Mouse (Mus musculus): Measurements from ENCODE around the gene Nlgn1. TPM values are rescaled to one million over a fixed set of nuclear protein-coding genes. Genes with fewer than 3 reads are reported as not detected.
"Not testable (repeated sequence)": the region's sequence is repeated elsewhere in the genome, so short reads cannot be mapped to it uniquely, and the experiment has no call there.

The Nlgn1 gene
- total RNA-seq, 1 experiment: 0.04 TPM

- Histone ChIP-seq H3K4me1 (ENCODE audit: control insufficient read depth in 2 of 2, insufficient read depth in 2 of 2, low read length in 2 of 2, poor library complexity in 1 of 2) (no peaks in the 10 kb centered on the region), H3K9me3 (ENCODE audit: control insufficient read depth, insufficient read depth, low read depth, low read length) (no peaks in the 10 kb centered on the region), H3K9ac (ENCODE audit: insufficient read depth, low read depth, low read length, poor library complexity, severe bottlenecking) (no peak overlapping the region), H3K4me3 (ENCODE audit: insufficient read depth in 1 of 2, low read depth in 1 of 2, low read length in 2 of 2, poor library complexity in 1 of 2, severe bottlenecking in 1 of 2) (no peak overlapping the region), H3K36me3 (ENCODE audit: control insufficient read depth, insufficient read depth, low read length, poor library complexity, severe bottlenecking) (no peaks in the 10 kb centered on the region), H3K27ac (ENCODE audit: insufficient read depth, low read depth, low read length, poor library complexity, severe bottlenecking) (no peak overlapping the region)
- in situ Hi-C loops (cut with MboI; ENCODE audit: low sequenced_read_pairs in 2 of 2, unreplicated experiment in 2 of 2): no loop called here
- DNase-seq (ENCODE audit: low read depth, low spot score): no peak
- TF ChIP-seq MAFK (IDR thresholded peaks at IDR 0.05; ENCODE audit: insufficient read depth, low read depth, low read length) (no peak), ZNF384 (IDR thresholded peaks at IDR 0.05; ENCODE audit: low read depth, low read length) (no peak), CHD2 (IDR thresholded peaks at IDR 0.05; ENCODE audit: low read depth, low read length) (no peak)
Observed at GRCm38 (mm10) chr3:25575526-25575925, 756.7 kb downstream of the Nlgn1 start.

GRCm38 (mm10) chr3:25574840-25575239, 757.4 kb downstream of the Nlgn1 start:
- no peak for DNase-seq (ENCODE audit: low read depth, low spot score)
- no peak for TF ChIP-seq MAFK (IDR thresholded peaks at IDR 0.05; ENCODE audit: insufficient read depth, low read depth, low read length)
- no peak for TF ChIP-seq HCFC1 (IDR thresholded peaks at IDR 0.05; ENCODE audit: borderline replicate concordance, insufficient read depth, low read length)
- no peak for TF ChIP-seq ZNF384 (IDR thresholded peaks at IDR 0.05; ENCODE audit: low read depth, low read length)
- TF ChIP-seq CHD2 (IDR thresholded peaks at IDR 0.05; ENCODE audit: low read depth, low read length): no peak
- TF ChIP-seq ZC3H11A (IDR thresholded peaks at IDR 0.05; ENCODE audit: borderline replicate concordance, low read depth, low read length): no peak
- no peaks in the 10 kb centered on the region for H3K36me3 ChIP-seq (ENCODE audit: control insufficient read depth, insufficient read depth, low read length, poor library complexity, severe bottlenecking)
- H3K4me3 ChIP-seq (ENCODE audit: insufficient read depth in 1 of 2, low read depth in 1 of 2, low read length in 2 of 2, poor library complexity in 1 of 2, severe bottlenecking in 1 of 2): no peak overlapping the region
- no peaks in the 10 kb centered on the region for H3K9me3 ChIP-seq (ENCODE audit: control insufficient read depth, insufficient read depth, low read depth, low read length)
- in situ Hi-C loops (cut with MboI; ENCODE audit: low sequenced_read_pairs in 2 of 2, unreplicated experiment in 2 of 2): no loop called here
- H3K27ac ChIP-seq (ENCODE audit: insufficient read depth, low read depth, low read length, poor library complexity, severe bottlenecking): no peak overlapping the region
- H3K9ac ChIP-seq (ENCODE audit: insufficient read depth, low read depth, low read length, poor library complexity, severe bottlenecking): no peak overlapping the region
- no peaks in the 10 kb centered on the region for H3K4me1 ChIP-seq (ENCODE audit: control insufficient read depth in 2 of 2, insufficient read depth in 2 of 2, low read length in 2 of 2, poor library complexity in 1 of 2)

GRCm38 (mm10) chr3:25558513-25558912, 773.7 kb downstream of the Nlgn1 start:
- H3K4me3 ChIP-seq (ENCODE audit: insufficient read depth in 1 of 2, low read depth in 1 of 2, low read length in 2 of 2, poor library complexity in 1 of 2, severe bottlenecking in 1 of 2); H3K4me1 ChIP-seq (ENCODE audit: control insufficient read depth in 2 of 2, insufficient read depth in 2 of 2, low read length in 2 of 2, poor library complexity in 1 of 2); in situ Hi-C loops (cut with MboI; ENCODE audit: low sequenced_read_pairs in 2 of 2, unreplicated experiment in 2 of 2); H3K9me3 ChIP-seq (ENCODE audit: control insufficient read depth, insufficient read depth, low read depth, low read length); H3K9ac ChIP-seq (ENCODE audit: insufficient read depth, low read depth, low read length, poor library complexity, severe bottlenecking); H3K36me3 ChIP-seq (ENCODE audit: control insufficient read depth, insufficient read depth, low read length, poor library complexity, severe bottlenecking); H3K27ac ChIP-seq (ENCODE audit: insufficient read depth, low read depth, low read length, poor library complexity, severe bottlenecking): not testable (repeated sequence)
- TF ChIP-seq ZC3H11A (IDR thresholded peaks at IDR 0.05; ENCODE audit: borderline replicate concordance, low read depth, low read length): peak; percentile 28; the same call in 1 of the 2 replicates
- DNase-seq (ENCODE audit: low read depth, low spot score): peak; percentile 20

- not testable (repeated sequence) for H3K4me3 ChIP-seq (ENCODE audit: insufficient read depth in 1 of 2, low read depth in 1 of 2, low read length in 2 of 2, poor library complexity in 1 of 2, severe bottlenecking in 1 of 2); H3K27ac ChIP-seq (ENCODE audit: insufficient read depth, low read depth, low read length, poor library complexity, severe bottlenecking)
Observed at GRCm38 (mm10) chr3:25549097-25549496, 783.2 kb downstream of the Nlgn1 start.

GRCm38 (mm10) chr3:25524236-25524635, 808.0 kb downstream of the Nlgn1 start:
- DNase-seq (ENCODE audit: low read depth, low spot score); in situ Hi-C loops (cut with MboI; ENCODE audit: low sequenced_read_pairs in 2 of 2, unreplicated experiment in 2 of 2): not testable (repeated sequence)

More at GRCm38 (mm10) chr3:25549097-25549496, 783.2 kb downstream of the Nlgn1 start:
- DNase-seq (ENCODE audit: low read depth, low spot score); H3K4me1 ChIP-seq (ENCODE audit: control insufficient read depth in 2 of 2, insufficient read depth in 2 of 2, low read length in 2 of 2, poor library complexity in 1 of 2); in situ Hi-C loops (cut with MboI; ENCODE audit: low sequenced_read_pairs in 2 of 2, unreplicated experiment in 2 of 2); H3K9ac ChIP-seq (ENCODE audit: insufficient read depth, low read depth, low read length, poor library complexity, severe bottlenecking); H3K9me3 ChIP-seq (ENCODE audit: control insufficient read depth, insufficient read depth, low read depth, low read length); H3K36me3 ChIP-seq (ENCODE audit: control insufficient read depth, insufficient read depth, low read length, poor library complexity, severe bottlenecking): not testable (repeated sequence)

More at GRCm38 (mm10) chr3:25524236-25524635, 808.0 kb downstream of the Nlgn1 start:
- H3K4me3 ChIP-seq (ENCODE audit: insufficient read depth in 1 of 2, low read depth in 1 of 2, low read length in 2 of 2, poor library complexity in 1 of 2, severe bottlenecking in 1 of 2); H3K4me1 ChIP-seq (ENCODE audit: control insufficient read depth in 2 of 2, insufficient read depth in 2 of 2, low read length in 2 of 2, poor library complexity in 1 of 2); H3K9me3 ChIP-seq (ENCODE audit: control insufficient read depth, insufficient read depth, low read depth, low read length); H3K36me3 ChIP-seq (ENCODE audit: control insufficient read depth, insufficient read depth, low read length, poor library complexity, severe bottlenecking); H3K9ac ChIP-seq (ENCODE audit: insufficient read depth, low read depth, low read length, poor library complexity, severe bottlenecking); H3K27ac ChIP-seq (ENCODE audit: insufficient read depth, low read depth, low read length, poor library complexity, severe bottlenecking): not testable (repeated sequence)
